Mouse (Mus musculus): ENCODE measurements around the gene Zfp568. TPM values are rescaled to one million over a fixed set of nuclear protein-coding genes. Genes with fewer than 3 reads are reported as not detected.
"Not testable (repeated sequence)": the region's sequence is repeated elsewhere in the genome, so short reads cannot be mapped to it uniquely, and the experiment has no call there.

Gene Zfp568
- polyA plus RNA-seq, 1 experiment from 2014 or later = 14.1 TPM

DNA sequence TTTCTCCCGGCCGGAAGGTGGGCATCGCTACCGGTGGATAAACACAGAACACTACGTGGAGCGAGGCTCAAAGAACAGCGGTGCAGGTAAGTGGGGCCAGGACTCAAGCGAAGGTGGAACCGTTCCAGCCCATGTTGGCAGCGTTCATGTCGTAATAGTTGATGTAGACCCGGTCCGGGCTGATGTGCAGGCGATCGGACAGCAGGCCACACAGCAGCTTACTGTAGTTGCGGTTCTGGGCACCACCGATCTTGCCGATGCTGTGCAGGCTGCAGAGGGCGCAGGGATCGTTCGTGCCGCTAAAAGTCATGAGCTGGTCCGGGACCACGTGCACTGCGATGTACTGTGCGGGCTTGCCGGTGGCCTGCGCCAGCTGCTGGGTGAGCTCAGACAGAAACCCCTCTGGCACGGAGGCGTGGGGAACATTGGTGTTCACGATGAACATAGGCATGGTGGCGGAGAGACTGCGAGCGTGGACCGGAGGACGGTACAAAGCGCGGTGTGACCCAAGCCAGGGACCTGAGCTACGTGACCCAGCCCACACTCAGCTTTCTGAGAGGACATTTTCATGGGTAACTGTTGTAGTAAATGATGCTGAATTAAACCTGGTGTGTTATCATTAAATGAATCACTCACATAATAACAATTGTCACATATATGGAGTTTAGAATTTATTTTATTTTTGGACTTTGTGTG lies 18.5 kb upstream of the Zfp568 start:
- H3K9me3 ChIP-seq; H3K4me2 ChIP-seq (replicated peaks): not testable (repeated sequence)

DNA sequence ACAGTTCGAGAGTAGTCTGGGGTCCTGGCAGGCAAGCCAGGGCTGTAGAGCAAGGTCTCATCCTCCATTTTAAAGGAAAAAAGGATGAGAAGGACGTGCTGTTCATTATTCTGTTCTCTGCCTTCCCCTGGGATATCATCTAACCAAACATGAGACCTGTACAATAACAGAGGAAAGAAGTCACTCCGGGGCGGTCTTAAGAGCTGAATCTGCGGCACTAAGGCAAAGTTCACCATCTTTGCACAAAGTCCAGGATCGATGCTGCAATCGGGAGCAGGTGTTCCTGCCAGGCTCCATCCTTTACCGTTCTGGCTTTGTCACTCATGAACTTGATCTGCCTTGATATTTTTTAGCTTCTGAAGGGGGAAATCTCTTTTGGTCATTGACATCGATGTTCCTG lies 13.1 kb upstream of the Zfp568 start:
- no peaks in the 10 kb centered on the region for H3K36me3 ChIP-seq
- no peak for ATAC-seq (ENCODE audit: low FRiP score, low read depth)
- no peak overlapping the region for H3K9ac ChIP-seq
- no peaks in the 10 kb centered on the region for H3K9me3 ChIP-seq
- no peaks in the 10 kb centered on the region for H3K4me1 ChIP-seq
- H3K27me3 ChIP-seq (replicated peaks) = no peaks in the 10 kb centered on the region
- H3K4me2 ChIP-seq (replicated peaks) = no peak overlapping the region
- no peak overlapping the region for H3K27ac ChIP-seq
- 87% methylated on average over 9 of the region's 9 CpGs for WGBS
- H3K4me3 ChIP-seq = no peak overlapping the region

More for the DNA sequence above, 18.5 kb upstream of the Zfp568 start:
- not testable (repeated sequence) for H3K4me1 ChIP-seq; H3K9ac ChIP-seq; H3K4me3 ChIP-seq; H3K36me3 ChIP-seq; H3K27ac ChIP-seq; ATAC-seq (ENCODE audit: low FRiP score, low read depth); H3K27me3 ChIP-seq (replicated peaks)
- 46% methylated on average over 38 of the region's 39 CpGs for WGBS

GRCm38 (mm10) chr7:29980761-29981160 lies 3.0 kb upstream of the Zfp568 start:
- 0 out of 2 replicates have a peak, but pooled peaks cover 2% of the 10 kb centered on the region for H3K36me3 ChIP-seq
- no peak overlapping the region for H3K27ac ChIP-seq
- 96% methylated on average over 1 of the region's 1 CpGs for WGBS
- no peak for ATAC-seq (ENCODE audit: low FRiP score, low read depth)
- H3K4me3 ChIP-seq = no peak overlapping the region
- no peak overlapping the region for H3K9ac ChIP-seq
- no peaks in the 10 kb centered on the region for H3K27me3 ChIP-seq (replicated peaks)
- no peak overlapping the region for H3K4me2 ChIP-seq (replicated peaks)
- H3K4me1 ChIP-seq = 0 out of 2 replicates have a peak, but pooled peaks cover 6% of the 10 kb centered on the region
- no peaks in the 10 kb centered on the region for H3K9me3 ChIP-seq

GRCm38 (mm10) chr7:29981455-29981854 lies 2.3 kb upstream of the Zfp568 start:
- H3K27me3 ChIP-seq (replicated peaks) = no peaks in the 10 kb centered on the region
- H3K9me3 ChIP-seq = no peaks in the 10 kb centered on the region
- H3K27ac ChIP-seq = no peak overlapping the region
- no peak overlapping the region for H3K4me2 ChIP-seq (replicated peaks)
- 0 out of 2 replicates have a peak, but pooled peaks cover 5% of the 10 kb centered on the region for H3K36me3 ChIP-seq
- 0 out of 2 replicates have a peak, but pooled peaks cover 6% of the 10 kb centered on the region for H3K4me1 ChIP-seq
- WGBS = 66% methylated on average over 5 of the region's 5 CpGs
- no peak for ATAC-seq (ENCODE audit: low FRiP score, low read depth)
- H3K9ac ChIP-seq = no peak overlapping the region
- H3K4me3 ChIP-seq = no peak overlapping the region

- 0 out of 2 replicates have a peak, but pooled peaks cover 6% of the 10 kb centered on the region for H3K4me1 ChIP-seq
- 90% methylated on average over 3 of the region's 3 CpGs for WGBS
- no peak for ATAC-seq (ENCODE audit: low FRiP score, low read depth)
- no peak overlapping the region for H3K4me2 ChIP-seq (replicated peaks)
- H3K9me3 ChIP-seq = no peaks in the 10 kb centered on the region
- no peaks in the 10 kb centered on the region for H3K27me3 ChIP-seq (replicated peaks)
- H3K27ac ChIP-seq = no peak overlapping the region
- H3K4me3 ChIP-seq = no peak overlapping the region
- H3K9ac ChIP-seq = no peak overlapping the region
- 0 out of 2 replicates have a peak, but pooled peaks cover 5% of the 10 kb centered on the region for H3K36me3 ChIP-seq
Observed at GRCm38 (mm10) chr7:29981860-29982259, 1.9 kb upstream of the Zfp568 start.

- 91% methylated on average over 4 of the region's 4 CpGs for WGBS
Observed at GRCm38 (mm10) chr7:29982341-29982740, 1.4 kb upstream of the Zfp568 start.

GRCm38 (mm10) chr7:29982931-29983330 lies 824 bp upstream of the Zfp568 start:
- peak overlapping the region; percentile 87; the same call in 1 of the 2 replicates for H3K27ac ChIP-seq
- peaks cover 13% of the 10 kb centered on the region for H3K36me3 ChIP-seq
- 18% methylated on average over 6 of the region's 6 CpGs for WGBS
- peak; percentile 1; the same call in 1 of the 2 replicates for ATAC-seq (ENCODE audit: low FRiP score, low read depth)
- no peaks in the 10 kb centered on the region for H3K9me3 ChIP-seq
- H3K4me1 ChIP-seq = 0 out of 2 replicates have a peak, but pooled peaks cover 6% of the 10 kb centered on the region
- H3K4me2 ChIP-seq (replicated peaks) = peak overlapping the region; percentile 65
- H3K9ac ChIP-seq = peak overlapping the region; percentile 84
- peak overlapping the region; percentile 81 for H3K4me3 ChIP-seq
- no peaks in the 10 kb centered on the region for H3K27me3 ChIP-seq (replicated peaks)

More at GRCm38 (mm10) chr7:29982341-29982740, 1.4 kb upstream of the Zfp568 start:
- no peaks in the 10 kb centered on the region for H3K27me3 ChIP-seq (replicated peaks)
- no peak overlapping the region for H3K27ac ChIP-seq
- no peak for ATAC-seq (ENCODE audit: low FRiP score, low read depth)
- no peak overlapping the region for H3K4me3 ChIP-seq
- H3K4me1 ChIP-seq = 0 out of 2 replicates have a peak, but pooled peaks cover 6% of the 10 kb centered on the region
- peak overlapping the region; percentile 65 for H3K4me2 ChIP-seq (replicated peaks)
- H3K9me3 ChIP-seq = no peaks in the 10 kb centered on the region
- 0 out of 2 replicates have a peak overlapping the region, but pooled peaks have one; percentile 84 for H3K9ac ChIP-seq
- H3K36me3 ChIP-seq = peaks cover 7% of the 10 kb centered on the region

- 0 out of 2 replicates have a peak, but pooled peaks cover 6% of the 10 kb centered on the region for H3K4me1 ChIP-seq
- 3% methylated on average over 8 of the region's 8 CpGs for WGBS
- H3K36me3 ChIP-seq = peaks cover 16% of the 10 kb centered on the region
- peak overlapping the region; percentile 87 for H3K27ac ChIP-seq
- H3K4me2 ChIP-seq (replicated peaks) = peak overlapping the region; percentile 65
- no peaks in the 10 kb centered on the region for H3K9me3 ChIP-seq
- peak overlapping the region; percentile 81 for H3K4me3 ChIP-seq
- no peak for ATAC-seq (ENCODE audit: low FRiP score, low read depth)
- peak overlapping the region; percentile 84 for H3K9ac ChIP-seq
- H3K27me3 ChIP-seq (replicated peaks) = no peaks in the 10 kb centered on the region
Observed at GRCm38 (mm10) chr7:29983340-29983689, 440 bp upstream of the Zfp568 start.

GRCm38 (mm10) chr7:29986101-29986500 lies 2.3 kb downstream of the Zfp568 start:
- Histone ChIP-seq H3K4me3 (no peak overlapping the region), H3K27me3 (replicated peaks) (no peaks in the 10 kb centered on the region), H3K4me2 (replicated peaks) (no peak overlapping the region), H3K9me3 (no peaks in the 10 kb centered on the region), H3K4me1 (0 out of 2 replicates have a peak, but pooled peaks cover 6% of the 10 kb centered on the region), H3K27ac (no peak overlapping the region), H3K9ac (no peak overlapping the region), H3K36me3 (peaks cover 32% of the 10 kb centered on the region)
- 92% methylated on average over 8 of the region's 8 CpGs for WGBS
- no peak for ATAC-seq (ENCODE audit: low FRiP score, low read depth)

- no peak for ATAC-seq (ENCODE audit: low FRiP score, low read depth)
- peaks cover 43% of the 10 kb centered on the region for H3K36me3 ChIP-seq
- H3K4me3 ChIP-seq = no peak overlapping the region
- WGBS = 92% methylated on average over 5 of the region's 5 CpGs
- H3K4me1 ChIP-seq = 0 out of 2 replicates have a peak, but pooled peaks cover 6% of the 10 kb centered on the region
- H3K27me3 ChIP-seq (replicated peaks) = no peaks in the 10 kb centered on the region
- no peaks in the 10 kb centered on the region for H3K9me3 ChIP-seq
- no peak overlapping the region for H3K9ac ChIP-seq
- H3K27ac ChIP-seq = no peak overlapping the region
- no peak overlapping the region for H3K4me2 ChIP-seq (replicated peaks)
Observed at GRCm38 (mm10) chr7:29987551-29987950, 3.8 kb downstream of the Zfp568 start.

DNA sequence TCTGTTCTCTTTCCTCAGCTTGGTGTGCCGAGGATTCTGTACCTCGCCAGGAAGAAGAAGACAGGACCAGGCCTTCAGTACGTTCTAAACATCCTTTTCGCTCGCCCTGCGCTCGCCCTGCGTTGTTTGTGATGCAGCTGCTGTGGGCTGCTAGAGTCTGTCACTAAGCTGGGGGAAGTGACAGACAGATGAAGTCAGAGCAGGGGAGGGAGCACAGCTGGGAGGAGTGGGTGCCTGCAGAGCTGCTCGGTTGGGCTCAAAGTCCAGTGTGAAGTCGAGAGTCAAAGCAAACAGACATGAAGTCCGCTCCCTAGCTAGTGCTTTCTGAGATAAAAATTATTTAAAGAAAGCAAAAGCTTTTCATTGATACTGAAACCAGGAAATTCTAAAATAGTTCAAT lies 5.3 kb downstream of the Zfp568 start:
- Histone ChIP-seq H3K4me3 (no peak overlapping the region), H3K36me3 (peaks cover 53% of the 10 kb centered on the region), H3K27me3 (replicated peaks) (no peaks in the 10 kb centered on the region), H3K9me3 (no peaks in the 10 kb centered on the region), H3K4me1 (no peaks in the 10 kb centered on the region), H3K9ac (no peak overlapping the region), H3K27ac (no peak overlapping the region), H3K4me2 (replicated peaks) (no peak overlapping the region)
- 92% methylated on average over 11 of the region's 11 CpGs for WGBS
- ATAC-seq (ENCODE audit: low FRiP score, low read depth) = no peak

DNA sequence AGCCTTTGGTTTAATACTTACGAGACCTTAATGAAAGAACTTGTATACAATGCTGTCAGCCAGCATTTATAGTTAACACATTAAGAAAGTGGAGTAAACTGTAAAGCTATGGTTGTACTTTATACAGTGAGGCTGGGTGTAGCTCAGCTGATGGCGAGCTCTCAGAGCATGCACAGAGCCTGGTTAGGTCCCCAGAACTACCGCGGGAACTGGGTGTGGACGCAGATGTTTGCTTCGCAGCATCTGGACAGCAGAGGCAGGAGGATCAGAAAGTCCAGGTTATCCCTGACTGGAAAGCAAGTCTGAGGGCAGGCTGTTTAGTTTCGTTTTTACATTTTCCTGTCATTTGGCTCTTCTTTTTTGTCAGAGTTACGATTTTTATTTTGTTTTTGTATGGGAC lies 8.9 kb downstream of the Zfp568 start:
- H3K9ac ChIP-seq = no peak overlapping the region
- no peak overlapping the region for H3K4me2 ChIP-seq (replicated peaks)
- H3K9me3 ChIP-seq = no peaks in the 10 kb centered on the region
- peaks cover 67% of the 10 kb centered on the region for H3K36me3 ChIP-seq
- 98% methylated on average over 8 of the region's 8 CpGs for WGBS
- H3K4me1 ChIP-seq = no peaks in the 10 kb centered on the region
- H3K27me3 ChIP-seq (replicated peaks) = no peaks in the 10 kb centered on the region
- ATAC-seq (ENCODE audit: low FRiP score, low read depth) = no peak
- H3K27ac ChIP-seq = no peak overlapping the region
- H3K4me3 ChIP-seq = no peak overlapping the region

DNA sequence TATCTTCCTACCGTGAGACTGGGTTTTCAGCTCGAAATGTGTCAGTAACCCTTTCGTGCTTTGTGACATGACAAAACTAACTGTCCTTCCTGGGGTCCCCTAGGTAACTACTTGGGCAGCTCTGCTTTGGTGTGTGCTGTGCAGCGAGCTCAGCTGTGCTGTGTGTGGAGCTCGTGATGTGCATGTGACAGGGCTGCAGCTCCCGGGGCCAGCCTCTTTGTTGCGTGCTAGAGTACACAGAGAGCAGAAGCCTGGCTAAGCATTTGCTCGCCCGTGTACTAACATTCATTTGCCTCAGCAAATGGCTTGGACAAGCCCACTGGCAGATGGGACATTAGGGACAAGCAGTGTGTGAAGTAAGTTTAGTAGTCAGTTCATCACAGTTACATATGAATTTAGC lies 9.6 kb downstream of the Zfp568 start:
- H3K9ac ChIP-seq = no peak overlapping the region
- ATAC-seq (ENCODE audit: low FRiP score, low read depth) = no peak
- H3K4me1 ChIP-seq = no peaks in the 10 kb centered on the region
- peaks cover 67% of the 10 kb centered on the region for H3K36me3 ChIP-seq
- H3K4me2 ChIP-seq (replicated peaks) = no peak overlapping the region
- WGBS = 97% methylated on average over 9 of the region's 9 CpGs
- no peak overlapping the region for H3K27ac ChIP-seq
- H3K27me3 ChIP-seq (replicated peaks) = no peaks in the 10 kb centered on the region
- H3K9me3 ChIP-seq = no peaks in the 10 kb centered on the region
- no peak overlapping the region for H3K4me3 ChIP-seq

Measured in neural tube, embryonic 12.5 days (tissue).